Mouse (Mus musculus) natural killer cell, adult 2 months (primary cell): ENCODE data around the gene Gpr152.

Source experiments
- DNase-seq, 2 experiments: peaks; one replicate each; pipeline ENCODE4 v3.0.0; 2022; ENCODE audit warnings: low spot score in 2 of 2

Gpr152 gene

DNA sequence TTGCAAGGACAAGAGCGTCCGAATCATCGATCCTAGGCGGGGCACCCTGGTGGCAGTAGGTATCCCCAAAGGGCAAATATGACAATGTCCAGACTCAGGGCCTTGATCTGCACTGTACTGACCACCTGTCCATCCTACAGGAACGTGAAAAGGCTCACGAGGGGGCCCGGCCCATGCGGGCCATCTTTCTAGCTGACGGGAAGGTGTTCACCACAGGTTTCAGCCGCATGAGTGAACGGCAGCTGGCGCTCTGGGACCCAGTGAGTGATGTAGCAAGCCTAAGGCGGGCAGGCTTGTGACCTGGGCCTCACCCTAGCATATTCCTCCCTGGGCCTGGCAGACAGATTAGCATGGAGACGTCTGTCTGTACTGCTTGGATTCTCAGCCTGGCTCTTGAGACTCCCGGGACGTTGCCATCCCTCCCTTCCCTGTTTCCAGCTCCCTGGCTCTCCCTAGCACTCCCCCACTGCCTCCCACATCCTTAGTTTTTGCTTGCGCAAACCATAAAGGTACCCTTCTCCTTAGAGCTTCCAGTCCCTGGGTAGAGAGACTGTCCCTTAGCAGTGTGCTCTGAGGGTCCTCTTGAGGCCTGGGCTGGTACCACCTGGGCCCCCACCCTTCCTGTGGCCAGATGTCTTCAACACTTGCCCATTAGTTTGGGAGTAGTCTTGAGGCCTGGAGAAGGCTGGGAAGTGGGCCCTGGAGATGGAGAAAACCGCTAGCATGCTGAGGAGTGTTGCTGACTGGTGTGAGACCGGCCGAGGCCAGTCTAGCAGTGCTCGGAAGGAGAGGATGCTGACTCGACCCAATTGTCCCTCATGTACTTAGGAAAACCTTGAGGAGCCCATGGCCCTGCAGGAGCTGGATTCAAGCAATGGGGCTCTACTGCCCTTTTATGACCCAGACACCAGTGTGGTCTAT, 11.2 kb downstream of the Gpr152 start:
- DNase-seq, result no peak

DNA sequence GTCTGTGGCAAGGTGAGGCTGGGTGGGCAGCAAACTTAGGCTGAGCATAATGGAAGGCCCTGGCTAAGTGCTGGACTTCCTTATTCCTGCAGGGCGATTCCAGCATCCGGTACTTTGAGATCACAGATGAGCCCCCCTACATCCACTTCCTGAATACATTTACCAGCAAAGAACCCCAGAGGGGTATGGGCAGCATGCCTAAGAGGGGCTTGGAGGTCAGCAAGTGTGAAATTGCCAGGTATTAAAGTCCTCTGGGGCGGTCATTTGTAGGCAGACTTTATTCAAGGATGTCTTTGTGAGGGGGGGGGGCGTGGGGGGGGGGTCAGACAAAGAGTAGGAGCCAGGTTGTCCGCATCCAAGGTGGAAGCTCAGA, 11.9 kb downstream of the Gpr152 start:
- no peak for DNase-seq

DNA sequence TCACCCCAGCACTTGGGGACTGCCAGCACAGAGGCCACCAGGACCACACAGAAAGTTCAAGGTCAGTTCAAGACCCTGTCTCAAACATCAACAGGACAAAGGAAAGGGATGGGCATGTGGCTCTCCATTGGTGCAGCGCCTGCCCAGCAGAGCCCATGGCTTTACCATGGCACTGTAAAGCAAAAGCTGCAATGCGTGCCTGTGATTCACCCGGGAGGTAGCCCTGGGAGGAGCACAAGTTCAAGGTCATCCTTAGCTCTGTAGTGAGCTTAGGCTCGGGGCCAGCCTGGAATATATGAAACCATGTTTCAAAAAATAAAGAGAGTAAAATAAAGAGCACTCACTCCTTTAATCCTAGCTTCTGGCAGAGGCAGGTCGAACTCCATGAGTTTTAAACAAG, 12.3 kb downstream of the Gpr152 start:
- no peak for DNase-seq

DNA sequence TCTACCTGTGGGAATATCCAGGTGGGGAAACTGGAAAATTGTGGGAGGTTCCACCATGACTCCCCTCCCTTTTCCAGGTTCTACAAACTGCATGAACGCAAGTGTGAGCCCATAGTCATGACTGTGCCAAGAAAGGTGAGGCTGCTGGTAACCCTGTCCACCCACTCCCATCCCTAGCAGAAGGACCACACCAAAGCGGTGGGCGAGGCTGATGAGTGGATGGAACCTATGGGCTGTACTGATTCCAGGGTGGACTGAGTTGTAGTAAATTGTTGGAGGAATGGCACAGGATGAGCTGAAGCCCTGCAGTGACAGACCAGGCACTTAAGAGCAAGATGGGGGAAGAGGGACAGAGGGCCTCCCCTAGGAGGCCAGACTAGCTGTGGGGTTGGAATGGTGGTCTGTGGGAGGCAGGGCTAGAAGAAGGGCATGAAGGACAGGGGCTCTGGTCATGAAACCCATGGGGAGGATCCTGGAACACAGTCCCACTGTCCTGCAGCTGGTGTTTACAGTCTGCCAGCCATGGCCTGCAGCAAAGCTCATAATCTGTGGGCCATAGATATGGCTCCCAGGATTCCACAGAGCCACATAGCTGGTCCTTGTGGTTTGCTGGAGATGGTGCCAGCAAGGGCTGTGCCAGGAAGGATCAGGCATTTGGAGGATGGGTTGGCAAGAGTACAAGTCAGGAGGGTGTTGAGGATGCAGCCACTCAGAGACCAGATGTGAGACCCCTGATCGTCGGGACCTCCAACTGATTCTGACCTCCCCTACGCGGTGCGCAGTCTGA, 13.1 kb downstream of the Gpr152 start:
- no peak for DNase-seq

DNA sequence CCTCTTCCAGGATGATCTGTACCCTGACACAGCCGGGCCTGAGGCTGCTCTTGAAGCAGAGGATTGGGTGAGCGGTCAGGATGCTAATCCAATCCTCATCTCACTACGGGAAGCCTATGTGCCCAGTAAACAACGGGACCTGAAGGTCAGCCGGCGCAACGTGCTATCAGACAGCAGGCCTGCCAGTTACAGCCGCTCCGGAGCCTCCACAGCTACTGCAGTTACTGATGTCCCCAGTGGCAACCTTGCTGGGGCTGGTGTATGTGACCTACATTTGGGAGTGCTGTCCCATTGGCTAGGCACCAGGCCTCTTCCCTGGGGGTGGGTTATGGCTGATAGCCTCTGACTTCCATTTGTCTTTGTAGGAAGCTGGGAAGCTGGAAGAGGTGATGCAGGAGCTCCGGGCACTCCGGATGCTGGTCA, 13.7 kb downstream of the Gpr152 start, which contains the start of gene Ptprcap:
Gene Ptprcap, plus strand, starts transcription at position 373 of the 423 bp plus-strand sequence.
- DNase-seq, result no peak

DNA sequence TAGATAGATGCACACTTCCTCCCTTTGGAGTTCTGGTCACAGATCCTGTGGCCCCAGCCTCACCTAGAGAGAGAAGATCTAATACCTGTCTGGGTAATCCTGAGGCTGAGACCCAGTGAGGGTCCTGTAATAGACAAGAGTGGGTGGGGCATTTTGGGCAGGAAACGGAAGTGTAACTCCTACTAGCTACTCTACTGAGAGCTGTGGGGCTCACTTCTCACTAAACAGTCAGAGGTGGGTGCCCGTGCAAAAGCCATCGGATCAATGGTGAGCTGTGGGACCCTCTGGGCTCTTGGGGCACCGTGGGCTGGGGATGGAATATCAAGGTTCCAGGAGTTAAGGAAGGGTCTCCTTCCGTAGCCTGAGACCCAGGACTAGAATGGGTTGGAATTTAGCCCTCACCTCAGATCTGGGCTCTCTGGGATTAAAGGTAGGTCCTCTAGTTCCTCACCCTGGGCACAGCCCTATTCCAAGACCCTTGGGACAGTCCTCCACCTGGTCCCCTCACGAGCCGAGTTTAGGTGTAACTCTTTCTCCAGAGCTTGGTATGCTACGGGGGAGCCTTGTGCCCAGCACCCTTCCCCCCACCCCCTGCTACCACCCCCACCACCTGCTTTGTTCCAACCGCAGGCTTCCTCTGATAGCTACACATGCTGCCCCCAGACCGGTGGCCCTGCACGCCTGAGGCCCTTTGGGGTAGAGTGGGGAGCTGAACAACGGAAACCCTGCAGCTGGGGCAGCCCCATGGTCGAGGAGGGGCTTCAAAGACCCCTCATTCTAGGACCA, 15.0 kb downstream of the Gpr152 start:
- peak; percentile 60 to 61 for DNase-seq

DNA sequence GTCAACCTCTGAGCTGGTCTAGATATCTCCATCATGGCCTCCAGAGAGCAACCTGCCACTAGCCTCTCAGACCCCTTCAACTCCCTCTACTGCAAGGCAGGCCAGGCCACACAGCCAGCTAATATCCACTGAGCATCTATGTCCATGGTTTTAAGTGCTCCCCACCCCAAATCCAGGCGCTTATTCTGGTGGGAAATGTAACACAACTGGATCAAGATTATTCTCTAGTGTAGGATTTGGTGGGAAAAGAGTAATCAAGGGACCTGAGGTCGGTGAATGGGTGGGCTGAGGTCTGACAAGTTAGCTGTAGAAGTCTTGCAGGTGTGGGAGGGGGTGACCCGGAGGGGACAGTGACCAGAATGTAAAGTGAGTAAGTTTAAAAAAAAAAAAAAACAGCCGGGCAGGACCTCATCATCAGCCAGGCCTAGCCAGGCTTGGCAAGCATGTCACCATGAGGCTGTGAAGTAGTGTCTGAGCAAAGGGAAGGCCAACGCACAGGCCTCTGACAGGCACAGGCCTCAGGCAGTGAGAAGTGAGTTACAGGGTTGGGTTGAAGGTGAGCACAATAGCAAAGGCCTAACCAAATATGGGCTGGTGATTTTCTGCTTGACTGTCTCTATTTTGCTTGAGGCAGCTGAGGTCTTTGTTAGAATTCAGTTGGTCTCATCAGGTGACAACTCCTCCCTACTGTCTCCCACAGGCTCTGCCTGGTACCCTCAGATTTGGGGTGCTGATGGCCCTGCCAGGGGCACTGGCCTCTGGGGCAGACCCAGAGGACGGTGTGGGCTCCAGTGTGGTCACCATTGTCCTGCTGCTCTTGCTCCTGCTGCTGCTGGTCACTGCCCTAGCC, 15.9 kb downstream of the Gpr152 start:
- DNase-seq, result peak in 1 of 2 experiments; percentile 54

DNA sequence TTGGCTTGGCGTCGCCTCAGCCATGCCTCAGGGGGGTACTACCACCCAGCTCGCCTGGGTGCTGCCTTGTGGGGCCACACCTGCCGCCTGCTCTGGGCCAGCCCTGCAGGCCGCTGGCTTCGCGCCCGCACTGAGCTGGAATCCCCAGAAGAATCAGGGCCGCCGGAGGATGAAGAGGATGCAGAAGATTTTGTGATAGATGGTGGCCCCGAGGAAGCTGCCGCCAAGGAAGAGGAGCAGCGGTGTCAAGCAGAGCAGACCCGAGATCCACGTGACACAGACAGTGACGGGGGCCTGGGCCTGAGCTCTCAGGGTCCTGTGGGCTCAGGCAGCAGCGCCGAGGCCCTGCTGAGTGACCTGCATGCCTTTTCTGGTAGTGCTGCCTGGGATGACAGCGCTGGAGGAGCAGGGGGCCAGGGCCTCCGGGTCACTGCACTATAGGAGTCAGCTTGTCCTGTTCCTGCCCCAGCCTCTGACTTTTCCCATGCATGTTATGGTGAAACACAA, 16.5 kb downstream of the Gpr152 start:
- no peak for DNase-seq

DNA sequence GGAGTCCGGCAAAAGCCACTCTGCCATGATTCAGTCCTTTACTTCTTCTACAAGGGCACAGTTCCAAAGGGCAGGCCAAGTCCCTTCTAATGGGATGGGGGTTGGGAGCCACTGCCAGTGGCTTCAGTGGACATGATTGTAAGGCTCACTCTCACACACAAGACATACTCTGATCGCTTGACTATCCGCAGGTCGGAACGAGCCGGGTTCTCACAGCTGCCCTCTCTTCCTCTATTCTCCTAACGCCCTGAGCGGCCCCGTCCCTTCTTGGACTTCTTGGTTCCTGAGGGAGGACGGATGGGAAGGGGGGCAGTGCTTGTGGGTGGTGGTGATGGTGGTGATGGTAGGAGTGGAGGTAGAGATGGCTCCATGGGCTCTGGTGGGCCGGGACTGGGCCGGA, 17.2 kb downstream of the Gpr152 start:
- no peak for DNase-seq

DNA sequence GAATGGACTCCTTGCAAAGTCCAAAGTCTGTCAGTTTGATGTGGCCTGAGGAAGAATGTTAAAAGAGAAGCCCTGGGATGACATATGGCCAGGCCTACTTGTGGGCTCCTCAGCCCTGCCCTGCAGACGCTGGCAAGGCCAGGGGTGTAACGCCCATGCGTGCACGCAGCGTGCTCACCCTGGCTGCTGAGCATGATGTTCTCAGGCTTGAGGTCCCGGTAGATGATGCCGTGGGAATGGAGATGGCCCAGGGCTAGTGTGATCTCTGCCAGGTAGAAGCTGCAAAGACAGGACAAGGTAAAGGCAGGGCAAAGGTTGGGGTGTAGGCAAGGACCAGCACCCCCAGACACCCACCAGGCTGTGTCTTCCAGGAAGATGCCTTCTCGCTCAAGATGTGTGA, 19.5 kb downstream of the Gpr152 start:
- no peak for DNase-seq

DNA sequence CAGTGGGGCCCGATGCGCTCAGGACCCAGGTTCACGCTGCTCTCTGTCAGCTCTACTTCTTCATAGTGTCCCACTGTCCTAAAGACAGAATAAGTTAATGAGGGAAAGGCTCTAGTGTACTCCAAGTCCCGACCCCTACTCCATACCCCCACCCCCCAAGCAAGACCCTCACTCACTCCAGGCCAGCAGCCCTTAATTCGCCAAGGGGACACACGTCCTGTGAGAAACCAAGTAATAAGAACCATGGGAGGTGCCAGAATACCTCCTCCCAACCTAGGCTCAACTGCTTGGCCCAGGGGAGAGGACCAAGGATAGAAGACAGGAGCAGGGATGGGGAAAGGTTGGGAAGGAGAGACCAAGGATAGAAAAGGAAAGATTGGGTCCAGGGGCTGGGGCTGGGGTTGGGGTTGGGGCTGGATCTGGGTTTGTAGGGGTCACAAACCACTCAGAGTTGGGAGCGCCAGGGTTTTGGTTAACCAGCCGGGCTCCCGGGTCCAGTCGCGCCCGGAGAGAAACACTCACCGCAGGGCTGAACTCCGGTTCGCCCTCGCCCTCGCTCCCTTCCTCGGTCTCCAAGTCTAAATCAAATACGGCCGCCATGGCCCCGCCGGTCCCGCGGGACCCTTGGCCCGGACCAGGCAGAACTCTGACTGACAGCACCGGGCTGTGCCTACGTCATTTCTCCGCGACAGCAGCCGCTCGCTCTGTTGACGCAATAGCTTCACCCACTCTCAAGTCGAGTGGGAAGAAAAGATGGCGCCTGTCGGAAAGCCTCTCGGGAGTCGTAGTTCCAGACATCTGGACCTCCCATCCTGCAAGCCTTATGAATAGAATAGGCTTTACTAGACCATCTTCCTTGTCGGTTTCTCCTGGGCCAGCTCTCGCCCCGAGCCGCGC, 23.3 kb downstream of the Gpr152 start, which contains the start of gene Rps6kb2:
Gene Rps6kb2, minus strand, starts transcription at position 709 of the 897 bp plus-strand sequence.
- peak; percentile 90 to 94 for DNase-seq

DNA sequence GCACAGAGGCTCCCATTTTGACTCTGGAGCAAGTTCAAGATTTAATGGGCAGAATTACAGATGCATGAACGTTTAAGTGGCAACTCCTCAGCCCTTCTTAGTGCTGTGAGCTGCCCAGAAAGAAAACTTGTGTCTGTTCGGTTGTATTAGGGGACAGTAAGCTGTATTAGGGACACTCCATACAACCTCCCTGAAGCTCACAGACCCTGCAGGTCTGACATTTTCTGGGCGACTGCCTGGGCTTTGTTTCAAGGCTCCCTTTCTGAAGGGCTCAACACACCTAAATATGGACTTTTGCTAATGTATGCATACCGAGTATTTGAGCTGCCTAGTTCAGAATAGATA, 23.9 kb downstream of the Gpr152 start:
- DNase-seq, result no peak

DNA sequence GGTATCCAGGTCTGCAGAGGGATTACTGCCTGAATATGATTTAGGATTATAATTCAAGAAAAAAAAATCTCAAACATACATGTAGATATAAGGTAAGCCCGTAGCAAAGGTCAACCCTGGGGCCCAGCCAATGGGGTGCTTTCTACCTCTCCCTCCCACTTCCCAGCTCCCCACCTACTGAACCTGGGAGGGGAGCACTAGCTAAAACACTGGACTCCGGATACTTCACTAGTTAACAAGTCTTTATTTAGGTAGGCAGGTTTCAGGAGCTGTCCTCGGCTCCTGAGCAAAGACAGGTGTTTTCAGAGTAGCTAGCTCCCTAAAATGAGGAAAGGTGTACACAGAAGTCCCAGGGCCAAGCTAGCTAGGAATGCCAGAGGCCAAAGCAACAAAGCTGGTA, 24.5 kb downstream of the Gpr152 start:
- no peak for DNase-seq

DNA sequence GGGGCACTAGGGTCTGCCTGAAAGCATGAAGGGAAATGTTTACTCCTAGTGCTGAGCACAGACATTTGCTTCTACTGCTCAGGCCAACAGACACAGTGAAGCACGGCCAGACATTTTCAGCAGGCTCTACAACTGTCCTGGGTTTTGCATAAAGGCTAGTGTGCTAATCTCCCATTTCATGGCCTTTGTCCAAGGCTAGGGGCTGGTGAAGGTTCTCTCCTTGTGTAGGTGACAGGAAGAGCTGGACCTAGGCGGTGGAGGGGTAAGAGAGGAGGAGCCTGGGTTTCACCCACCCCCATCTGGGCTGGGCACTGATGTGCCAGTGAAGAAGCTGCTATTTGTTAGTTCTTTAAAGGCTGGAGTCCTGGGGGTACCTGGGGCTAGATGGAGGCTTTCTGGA, 25.1 kb downstream of the Gpr152 start:
- no peak for DNase-seq

DNA sequence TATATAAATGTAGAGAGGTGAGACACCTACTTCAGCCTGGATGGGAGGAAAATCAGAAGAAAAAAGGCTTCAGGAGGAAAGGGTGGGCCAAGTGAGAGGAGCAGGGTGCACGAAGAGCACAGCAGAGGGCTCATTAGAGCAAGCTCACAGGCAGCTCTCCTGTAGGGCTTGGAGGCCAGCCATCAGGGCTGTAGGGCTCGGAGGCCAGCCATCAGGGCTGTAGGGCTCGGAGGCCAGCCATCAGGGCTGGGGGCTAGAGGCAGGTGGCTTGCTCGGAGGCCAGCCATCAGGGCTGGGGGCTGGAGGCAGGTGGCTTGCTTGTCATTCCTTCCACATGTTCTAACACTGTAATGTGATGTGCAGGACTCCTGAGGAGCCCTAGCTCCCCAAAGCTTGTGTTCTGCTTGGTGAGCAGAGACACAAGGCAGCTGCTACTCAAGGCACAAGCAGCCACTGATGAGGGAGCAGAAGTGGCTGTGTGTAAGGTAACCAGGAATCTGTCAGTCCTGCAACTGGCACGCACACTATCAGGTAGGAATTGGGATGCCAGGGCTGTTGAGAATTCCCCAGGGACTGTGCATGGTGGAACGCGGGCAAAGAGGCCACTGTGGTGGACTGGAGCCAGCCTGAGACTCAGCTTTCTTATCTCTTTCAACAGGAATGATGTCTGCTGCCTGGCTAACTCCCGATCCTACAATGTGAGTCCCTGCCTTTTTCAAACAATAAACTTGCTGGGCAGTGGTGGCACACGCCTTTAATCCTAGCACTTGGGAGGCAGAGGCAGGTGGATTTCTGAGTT, 27.3 kb downstream of the Gpr152 start:
- no peak for DNase-seq

DNA sequence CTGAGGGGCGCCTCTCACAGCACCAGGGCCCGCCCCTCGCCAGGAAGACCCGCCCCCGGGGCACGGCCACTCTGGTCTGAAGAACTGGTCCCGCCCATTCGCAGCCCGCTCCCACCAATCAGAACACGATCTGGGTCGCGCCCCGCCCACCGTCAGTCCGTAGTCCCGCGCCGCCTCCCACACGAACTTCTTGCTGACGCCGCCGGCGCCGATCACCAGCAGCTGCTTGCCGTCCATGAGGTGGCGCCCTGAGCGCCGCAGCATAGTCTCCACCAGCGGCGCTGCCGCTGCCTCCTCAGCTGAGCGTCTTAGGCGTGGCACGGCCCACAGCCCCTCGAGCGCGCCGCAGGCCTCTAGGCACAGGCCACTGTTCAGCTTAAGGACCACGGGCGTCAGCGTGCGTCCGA, 29.8 kb downstream of the Gpr152 start:
- DNase-seq, result peak; percentile 99

DNA sequence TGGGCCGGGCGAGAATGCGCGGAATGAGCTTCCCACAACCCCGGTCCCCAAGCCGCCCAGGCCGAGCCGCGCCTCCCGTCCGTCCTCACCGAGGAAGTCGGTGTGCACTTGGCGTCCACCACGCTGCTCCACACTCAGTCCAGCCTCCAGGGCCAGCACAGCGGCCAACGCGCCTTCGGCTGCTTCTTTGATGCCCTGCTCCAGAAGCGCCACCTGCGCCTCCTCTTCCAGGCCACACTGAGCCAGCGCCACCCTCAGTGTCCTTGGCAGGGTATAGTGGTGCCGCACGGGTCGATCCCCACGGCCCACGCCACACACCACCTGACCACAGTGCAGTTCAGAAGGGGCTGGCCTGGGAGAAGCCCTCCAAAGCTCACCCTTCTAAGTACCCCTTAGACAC, 30.2 kb downstream of the Gpr152 start:
- DNase-seq, result no peak

DNA sequence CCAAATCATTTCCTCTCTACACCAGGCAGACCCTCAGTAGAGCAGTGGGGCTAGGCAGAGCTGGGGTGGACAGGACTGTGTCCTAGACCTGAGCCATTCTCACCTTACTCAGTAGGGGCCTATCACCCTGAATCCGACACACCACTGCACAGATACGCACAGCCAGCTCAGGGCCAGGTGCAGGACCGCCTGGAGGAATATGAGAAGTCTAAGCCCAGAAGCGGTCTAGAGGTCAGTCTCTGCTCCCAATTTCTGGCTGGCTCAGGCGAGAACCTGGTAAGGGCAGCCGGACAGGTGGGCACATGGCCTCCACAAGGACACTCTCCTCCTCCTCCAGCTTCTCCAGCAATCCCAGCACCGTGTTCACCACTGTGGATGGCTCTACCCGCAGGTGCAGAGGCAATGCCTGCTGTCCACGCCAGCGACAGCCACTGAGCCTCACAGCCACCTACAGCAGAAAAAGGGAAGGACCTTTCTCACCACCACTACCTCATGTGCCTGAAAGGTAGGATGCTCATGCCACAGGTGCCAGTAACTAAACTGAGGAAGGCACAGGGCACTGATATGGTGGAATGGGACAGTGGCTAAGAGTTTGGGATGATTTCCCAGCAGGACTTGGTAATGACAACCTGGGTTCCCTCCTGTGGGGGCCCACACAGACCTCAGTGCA, 31.3 kb downstream of the Gpr152 start:
- DNase-seq, result no peak
